Mouse (Mus musculus) cerebellum, postnatal 25 days (tissue): Measurements from ENCODE around the gene Adal.
"Not testable (repeated sequence)": the region's sequence is repeated elsewhere in the genome, so short reads cannot be mapped to it uniquely, and the experiment has no call there.

Source experiments
- DNase-seq, 2 experiments: peaks; one replicate each; pipeline ENCODE4 v3.0.0; 2021; ENCODE audit warnings: mixed read lengths in 2 of 2

The Adal gene

GRCm38 (mm10) chr2:121140018-121140882 lies at the start of gene Adal, which contains the start of gene Lcmt2:
Gene Adal (plus strand): TSS chr2:121140428.
Gene Lcmt2 (minus strand): TSS chr2:121140653.
- peak; percentile 95 to 97 for DNase-seq

- peak; percentile 76 to 88 for DNase-seq
Observed at GRCm38 (mm10) chr2:121102051-121102450, 38.2 kb upstream of the Adal start.

- DNase-seq: no peak
Observed at GRCm38 (mm10) chr2:121105940-121106339, 34.3 kb upstream of the Adal start.

- no peak for DNase-seq
Observed at GRCm38 (mm10) chr2:121109695-121110094, 30.5 kb upstream of the Adal start, which contains the start of gene Tgm7. Gene Tgm7 (minus strand): TSS chr2:121109795.

- DNase-seq: no peak
Observed at GRCm38 (mm10) chr2:121115418-121115817, 24.8 kb upstream of the Adal start.

- no peak for DNase-seq
Observed at GRCm38 (mm10) chr2:121119260-121119659, 21.0 kb upstream of the Adal start.

- DNase-seq: not testable (repeated sequence)
Observed at GRCm38 (mm10) chr2:121126302-121126701, 13.9 kb upstream of the Adal start.

GRCm38 (mm10) chr2:121127536-121127935 lies 12.7 kb upstream of the Adal start:
- no peak for DNase-seq

- DNase-seq: no peak
Observed at GRCm38 (mm10) chr2:121128865-121129620, 11.2 kb upstream of the Adal start.

GRCm38 (mm10) chr2:121132822-121133221 lies 7.4 kb upstream of the Adal start:
- no peak for DNase-seq

- no peak for DNase-seq
Observed at GRCm38 (mm10) chr2:121137371-121137770, 2.9 kb upstream of the Adal start.

- DNase-seq: peak; percentile 57 to 74
Observed at GRCm38 (mm10) chr2:121139266-121140017, 786 bp upstream of the Adal start.

GRCm38 (mm10) chr2:121141216-121142035 lies 1.2 kb downstream of the Adal start:
- DNase-seq: no peak

GRCm38 (mm10) chr2:121142415-121142814 lies 2.2 kb downstream of the Adal start:
- DNase-seq: no peak

GRCm38 (mm10) chr2:121149679-121150078 lies 9.5 kb downstream of the Adal start:
- DNase-seq: no peak

- DNase-seq: no peak
Observed at GRCm38 (mm10) chr2:121153100-121153499, 12.9 kb downstream of the Adal start.

- no peak for DNase-seq
Observed at GRCm38 (mm10) chr2:121169173-121169572, 28.9 kb downstream of the Adal start.

GRCm38 (mm10) chr2:121169902-121170301 lies 29.7 kb downstream of the Adal start:
- DNase-seq: peak; percentile 41 to 46

GRCm38 (mm10) chr2:121170481-121170971 lies 30.3 kb downstream of the Adal start, which contains the start of gene Tubgcp4:
Gene Tubgcp4 (plus strand): TSS chr2:121170654.
- DNase-seq: no peak

- DNase-seq: peak; percentile 88 to 93
Observed at GRCm38 (mm10) chr2:121170980-121171742, 30.9 kb downstream of the Adal start, which contains the start of gene Zscan29. Gene Zscan29 (minus strand): TSS chr2:121171125.
